In the genomic region with DNA sequence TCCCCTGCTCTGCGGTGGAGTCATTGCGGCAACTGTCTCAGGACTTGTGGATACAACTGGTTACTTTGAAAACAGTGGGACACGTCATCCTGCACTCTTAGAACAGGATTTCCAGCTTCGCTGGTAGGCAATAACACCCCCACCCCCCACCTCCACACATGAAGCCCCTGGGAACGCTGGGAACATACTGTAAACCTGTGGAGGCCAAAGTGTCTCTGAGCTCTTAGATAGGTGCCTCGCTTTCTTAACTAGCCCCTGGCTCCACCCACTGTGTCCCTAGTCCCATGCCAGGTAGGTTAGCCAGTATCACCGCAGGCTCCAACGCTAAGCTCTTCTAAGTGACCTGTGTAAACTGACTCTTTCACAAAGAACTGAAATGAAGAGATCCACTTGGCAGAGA, we compare ENCODE assay signal across 8 mouse cellular contexts.
A peak's percentile ranks its signal among the peaks of the same experiment; 100 is the strongest.
DNase-seq lines count a peak whose midpoint lies in the region; ATAC-seq and TF ChIP-seq lines count a peak whose summit lies in the region.

No protein-coding gene starts in this region.

- H3K4me1 ChIP-seq in neural tube, embryonic 11.5 days (ENCODE audit: control insufficient read depth, insufficient read depth, low read length): 0 out of 2 replicates have a peak, but pooled peaks cover 11% of the 10 kb centered on the region
- H3K4me1 ChIP-seq in hindbrain, embryonic 11.5 days (replicated peaks; ENCODE audit: control insufficient read depth, insufficient read depth, low read length): peaks cover 2% of the 10 kb centered on the region; the same call in 1 of the 2 replicates
- peaks cover 23% of the 10 kb centered on the region for H3K4me1 ChIP-seq in limb, embryonic 14.5 days (ENCODE audit: control insufficient read depth, insufficient read depth, low read length)
- H3K4me1 ChIP-seq in neural tube, embryonic 15.5 days: peaks cover 28% of the 10 kb centered on the region

- no peaks in the 10 kb centered on the region for H3K36me3 ChIP-seq in neural tube, embryonic 11.5 days (ENCODE audit: control insufficient read depth, insufficient read depth, low read length)
- no peaks in the 10 kb centered on the region for H3K36me3 ChIP-seq in hindbrain, embryonic 11.5 days (ENCODE audit: control insufficient read depth, insufficient read depth, low read length)
- H3K36me3 ChIP-seq in limb, embryonic 14.5 days (ENCODE audit: control insufficient read depth, insufficient read depth, low read length): no peaks in the 10 kb centered on the region
- H3K36me3 ChIP-seq in neural tube, embryonic 15.5 days: no peaks in the 10 kb centered on the region

- no peak for ATAC-seq in neural tube, embryonic 11.5 days (ENCODE audit: insufficient read depth, low FRiP score, low TSS enrichment)
- ATAC-seq in hindbrain, embryonic 11.5 days (ENCODE audit: low FRiP score): no peak
- no peak for ATAC-seq in limb, embryonic 14.5 days (ENCODE audit: low FRiP score, low read depth)
- ATAC-seq in neural tube, embryonic 15.5 days (ENCODE audit: low FRiP score): no peak

- H3K4me2 ChIP-seq in neural tube, embryonic 11.5 days (ENCODE audit: low read depth): no peak overlapping the region; the same call in 1 of the 2 replicates
- 0 out of 2 replicates have a peak overlapping the region, but pooled peaks have one; percentile 62 for H3K4me2 ChIP-seq in hindbrain, embryonic 11.5 days (replicated peaks; ENCODE audit: low read depth, low read length)
- H3K4me2 ChIP-seq in limb, embryonic 14.5 days (replicated peaks; ENCODE audit: low read depth, low read length, severe bottlenecking): peak overlapping the region; percentile 94
- H3K4me2 ChIP-seq in neural tube, embryonic 15.5 days: peak overlapping the region; percentile 65

- peaks cover 54% of the 10 kb centered on the region for H3K27me3 ChIP-seq in neural tube, embryonic 11.5 days (ENCODE audit: control insufficient read depth, insufficient read depth, low read length)
- peaks cover 64% of the 10 kb centered on the region for H3K27me3 ChIP-seq in hindbrain, embryonic 11.5 days (ENCODE audit: control insufficient read depth, insufficient read depth, low read length)
- H3K27me3 ChIP-seq in limb, embryonic 14.5 days (ENCODE audit: control insufficient read depth, insufficient read depth, low read length): no peaks in the 10 kb centered on the region
- peaks cover 5% of the 10 kb centered on the region; the same call in 1 of the 2 replicates for H3K27me3 ChIP-seq in neural tube, embryonic 15.5 days (replicated peaks)

- 55% methylated on average over 8 of the region's 8 CpGs for WGBS in neural tube, embryonic 11.5 days
- 59% methylated on average over 8 of the region's 8 CpGs for WGBS in hindbrain, embryonic 11.5 days
- WGBS in limb, embryonic 14.5 days: 46% methylated on average over 8 of the region's 8 CpGs
- 45% methylated on average over 8 of the region's 8 CpGs for WGBS in neural tube, embryonic 15.5 days

- H3K27ac ChIP-seq in neural tube, embryonic 11.5 days (ENCODE audit: low read depth, low read length): no peak overlapping the region
- 0 out of 2 replicates have a peak overlapping the region, but pooled peaks have one; percentile 33 for H3K27ac ChIP-seq in hindbrain, embryonic 11.5 days (ENCODE audit: low read depth, low read length)
- peak overlapping the region; percentile 93 for H3K27ac ChIP-seq in limb, embryonic 14.5 days (replicated peaks; ENCODE audit: low read depth, low read length)
- peak overlapping the region; percentile 85 for H3K27ac ChIP-seq in neural tube, embryonic 15.5 days (replicated peaks)

- peak overlapping the region; percentile 80 for H3K9ac ChIP-seq in neural tube, embryonic 11.5 days (ENCODE audit: low read length)
- peak overlapping the region; percentile 63; the same call in 1 of the 2 replicates for H3K9ac ChIP-seq in hindbrain, embryonic 11.5 days (ENCODE audit: low read depth, low read length)
- H3K9ac ChIP-seq in limb, embryonic 14.5 days (ENCODE audit: low read depth, low read length, severe bottlenecking): peak overlapping the region; percentile 87
- peak overlapping the region; percentile 58; the same call in 1 of the 2 replicates for H3K9ac ChIP-seq in neural tube, embryonic 15.5 days (replicated peaks)

- intact Hi-C loops in left cerebral cortex, postnatal 14 days (cut with DNase I): no loop called here

- DNase-seq in neural tube, embryonic 11.5 days (ENCODE audit: low spot score): no peak
- no peak for DNase-seq in neural tube, embryonic 10.5 days (ENCODE audit: extremely low spot score, low spot score)
- DNase-seq in hindbrain, embryonic 11.5 days (ENCODE audit: low spot score): no peak
- no peak for DNase-seq in limb, embryonic 14.5 days (ENCODE audit: low spot score)
- no peak for DNase-seq in layer of hippocampus, adult 8-10 months (ENCODE audit: low spot score in 2 of 2)
- DNase-seq in left cerebral cortex, postnatal 14 days (ENCODE audit: low spot score in 2 of 2): no peak
- DNase-seq in spleen, postnatal 36 days (ENCODE audit: low spot score in 2 of 2): no peak

- no peak overlapping the region for H3K4me3 ChIP-seq in neural tube, embryonic 11.5 days (ENCODE audit: low read depth, low read length)
- H3K4me3 ChIP-seq in hindbrain, embryonic 11.5 days (ENCODE audit: low read depth, low read length): no peak overlapping the region
- H3K4me3 ChIP-seq in limb, embryonic 14.5 days (replicated peaks; ENCODE audit: low read length): peak overlapping the region; percentile 55
- 0 out of 2 replicates have a peak overlapping the region, but pooled peaks have one; percentile 39 for H3K4me3 ChIP-seq in neural tube, embryonic 15.5 days (replicated peaks)

- TF ChIP-seq POLR2A in limb, embryonic 14.5 days (IDR thresholded peaks at IDR 0.05; ENCODE audit: borderline replicate concordance, extremely low read depth, insufficient read depth, insufficient read length): no peak

- H3K9me3 ChIP-seq in neural tube, embryonic 11.5 days (ENCODE audit: control insufficient read depth, low read length): no peaks in the 10 kb centered on the region
- no peaks in the 10 kb centered on the region for H3K9me3 ChIP-seq in hindbrain, embryonic 11.5 days (ENCODE audit: control insufficient read depth, low read length)
- no peaks in the 10 kb centered on the region for H3K9me3 ChIP-seq in limb, embryonic 14.5 days (ENCODE audit: control insufficient read depth, low read length)
- no peaks in the 10 kb centered on the region for H3K9me3 ChIP-seq in neural tube, embryonic 15.5 days (replicated peaks)

Comparison
In these comparisons a context has a peak if more than half of its experiments do, and no peak if none do; other contexts are left out.
1. H3K4me3 ChIP-seq: peak in limb, embryonic 14.5 days (single experiment) and neural tube, embryonic 15.5 days (single experiment); none in neural tube, embryonic 11.5 days (single experiment) and hindbrain, embryonic 11.5 days (single experiment).
2. Peak in every context shown above with its lines, with median percentiles within 50 percentile points of each other: H3K9ac ChIP-seq.